Mouse (Mus musculus) retina, embryonic 14.5 days (tissue): ENCODE results near the gene Hoxc10.
A peak's percentile ranks its signal among the peaks of the same experiment; 100 is the strongest.

Experiments used
- DNase-seq: peaks from one replicate; pipeline ENCODE4 v3.0.0-alpha.2; 2015; ENCODE audit warnings: low spot score

Hoxc10 gene

GRCm38 (mm10) chr15:103011928-103012486 is 45.4 kb downstream of the Hoxc10 start:
- no peak for DNase-seq

GRCm38 (mm10) chr15:103013238-103013984 is 46.8 kb downstream of the Hoxc10 start:
- peak; percentile 75 for DNase-seq

- no peak for DNase-seq
These were observed 47.8 kb downstream of the Hoxc10 start for GRCm38 (mm10) chr15:103014166-103015008.

GRCm38 (mm10) chr15:103015009-103015399 is 48.4 kb downstream of the Hoxc10 start:
- no peak for DNase-seq

- no peak for DNase-seq
These were observed 49.0 kb downstream of the Hoxc10 start for GRCm38 (mm10) chr15:103015406-103016166.

- no peak for DNase-seq
These were observed 52.0 kb downstream of the Hoxc10 start, which contains the start of gene Hoxc4 for GRCm38 (mm10) chr15:103018636-103019035. TSS of gene Hoxc4 (plus strand) at chr15:103018934.

GRCm38 (mm10) chr15:103020899-103021418 is 54.4 kb downstream of the Hoxc10 start:
- no peak for DNase-seq
